Mouse (Mus musculus) gastrocnemius, postnatal 14 days (tissue): ENCODE measurements around the gene Satb2. TPM values are rescaled to one million over a fixed set of nuclear protein-coding genes. Genes with fewer than 3 reads are reported as not detected.

Experiments
- DNase-seq: peaks from one replicate; pipeline ENCODE4 v3.0.0; 2021; ENCODE audit warnings: mixed read lengths
- intact Hi-C: fragments of 180-260 bp; cut with DNase I; formaldehyde crosslinking; loops from one replicate; pipeline ENCODE4 v1.15.1; 2025; ENCODE audit warnings: low total_unique reads
- microRNA-seq, 2 experiments: library from miRNA; unstranded; fragments of <30 nt; microRNA quantifications; one replicate each; pipeline ENCODE4 v1.2.0; 2021
- total RNA-seq, 2 experiments: library from RNA; stranded (reverse); gene quantifications; 2 replicates each; pipeline ENCODE4 v1.2.3; 2021

Satb2 gene
- total RNA-seq, 2 experiments from 2014 or later = 0.35 to 0.40 TPM

- intact Hi-C loops = no loop called here
Measured at GRCm38 (mm10) chr1:56753283-56753682, 225.2 kb downstream of the Satb2 start.

DNA sequence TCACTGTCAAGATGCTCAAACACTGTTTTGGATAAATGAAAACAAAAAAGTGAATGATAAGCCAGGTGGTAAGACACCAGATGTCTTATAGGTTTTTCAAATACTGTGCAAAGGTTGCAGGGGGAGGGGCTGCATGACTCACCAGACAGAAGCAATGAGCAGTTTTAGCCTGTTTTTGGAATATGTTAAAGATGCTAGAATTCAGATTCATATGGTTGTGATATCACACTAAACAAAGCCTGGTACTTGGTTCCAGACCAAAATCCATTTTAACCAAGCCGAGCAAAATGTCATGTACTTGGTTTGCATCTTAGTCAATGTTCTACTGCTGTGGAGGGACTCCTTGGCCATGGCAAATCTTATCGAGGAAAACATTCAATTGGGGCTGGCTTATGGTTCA is 227.8 kb downstream of the Satb2 start:
- DNase-seq = no peak
- intact Hi-C loops = no loop called here

More at GRCm38 (mm10) chr1:56753283-56753682, 225.2 kb downstream of the Satb2 start:
- no peak for DNase-seq

GRCm38 (mm10) chr1:56749629-56750311 is 228.7 kb downstream of the Satb2 start:
- intact Hi-C loops = no loop called here
- DNase-seq = no peak

DNA sequence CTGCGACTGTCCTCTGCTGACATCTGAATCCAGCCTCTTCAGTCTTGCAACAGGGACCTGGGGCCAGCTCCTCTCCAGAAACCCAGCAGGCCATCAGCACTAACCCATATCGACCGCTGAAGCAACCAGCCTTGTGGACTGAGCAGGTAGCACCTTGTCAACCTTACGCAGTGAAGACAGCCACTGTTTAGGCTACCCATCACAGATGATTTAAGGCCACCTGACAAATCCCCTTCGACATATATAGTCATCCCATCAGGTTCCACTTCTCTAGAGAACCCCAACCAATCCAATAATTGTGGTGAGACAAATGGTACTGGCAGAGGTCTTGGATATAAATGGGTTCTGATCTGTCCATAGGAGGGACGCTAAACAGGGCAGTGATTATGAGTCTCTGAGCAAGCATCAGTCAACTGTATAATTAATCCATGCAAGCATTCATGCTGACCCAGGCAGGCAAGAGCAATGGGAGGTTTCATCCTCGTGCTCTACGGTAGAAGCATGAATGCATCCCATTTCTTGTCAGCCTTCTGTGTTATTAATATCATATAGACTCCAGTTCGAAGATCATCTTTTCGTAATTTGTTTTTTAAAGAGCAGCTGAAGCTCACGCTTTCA is 229.5 kb downstream of the Satb2 start:
- DNase-seq = no peak
- intact Hi-C loops = no loop called here

Small RNAs within 50 kb of the gene (microRNA-seq; reads per million reads assigned to microRNA genes)
- gene Gm23943 = 0 reads per million in 2 experiments
